In the genomic region with DNA sequence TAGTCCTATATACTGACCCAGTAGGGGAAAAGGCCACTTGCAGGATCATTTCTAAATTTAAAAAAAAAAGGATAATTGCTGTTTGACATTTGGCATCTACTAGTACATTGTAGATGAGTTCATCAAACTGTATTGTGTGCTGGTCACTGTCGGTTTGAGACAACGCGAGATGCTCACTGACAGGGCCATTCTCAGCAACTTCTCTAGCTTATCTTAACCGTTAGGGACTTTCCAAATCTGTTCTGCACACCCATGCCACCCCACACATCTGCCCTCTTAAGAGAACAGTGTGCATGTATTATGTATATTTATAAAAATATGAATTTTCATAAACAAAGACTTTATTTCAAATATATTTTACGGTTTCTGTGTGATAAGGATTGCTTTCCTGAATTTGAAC, we compare ENCODE assay signal across 16 mouse cellular contexts.
"Had no signal": no experiment of that assay in that cellular context is flagged by ENCODE, and none has a peak within 500 bp of the region (broad histone marks: within the 10 kb centered on the region; RNA-seq: fewer than 3 reads in every experiment).

No protein-coding gene starts in this region.

- DNase-seq: left cerebral cortex, postnatal 4 days; liver, embryonic 13.5 days; liver, postnatal 0 days; lung, adult 18-20 months; lung, adult 2 months; lung, embryonic 14.5 days; lung, postnatal 10 days; lung, postnatal 14 days; lung, postnatal 36 days; lung, postnatal 4 days; midbrain, embryonic 14.5 days had no signal

- ATAC-seq: liver, embryonic 12.5 days; liver, postnatal 0 days; lung, postnatal 0 days; midbrain, embryonic 13.5 days; midbrain, embryonic 15.5 days; midbrain, embryonic 16.5 days had no signal
